Mouse (Mus musculus): ENCODE measurements at regions not wholly inside any gene's neighbourhood (a gene's known extent, or its start where the extent isn't known, plus 50 kb on each side); places are given as distances from the start of the nearest gene placed in this dataset.
A peak's percentile ranks its signal among the peaks of the same experiment; 100 is the strongest.

DNA sequence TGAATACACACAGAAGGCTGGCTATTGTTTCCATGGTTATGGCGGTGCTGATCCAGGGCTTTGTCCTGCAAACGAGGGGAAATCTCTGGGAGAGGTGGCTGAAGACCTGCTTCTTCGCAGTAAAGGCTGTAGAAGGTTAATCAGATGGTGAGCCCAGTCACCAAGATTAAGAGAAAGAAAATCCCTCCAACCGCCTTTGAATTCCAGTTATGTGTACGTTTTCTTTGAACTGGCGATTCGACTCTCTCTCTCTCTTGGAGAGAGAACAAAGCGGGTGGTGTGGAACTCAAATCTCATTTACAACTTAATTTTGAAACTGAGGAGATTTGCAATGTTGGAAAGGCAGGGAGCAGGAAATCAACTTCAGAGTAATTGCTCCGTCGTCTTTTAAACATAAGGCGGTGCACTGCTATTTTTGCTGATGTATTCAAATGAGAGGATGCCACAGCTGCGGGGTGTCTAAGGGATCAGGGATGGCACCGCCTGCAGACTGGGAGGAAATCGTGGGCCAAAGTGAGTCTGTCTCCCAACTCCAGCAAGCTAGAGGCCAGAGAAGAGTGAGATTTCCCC, 232.7 kb downstream of the Mycn start:
- DNase-seq (ENCODE audit: low spot score in 2 of 2) = no peak

DNA sequence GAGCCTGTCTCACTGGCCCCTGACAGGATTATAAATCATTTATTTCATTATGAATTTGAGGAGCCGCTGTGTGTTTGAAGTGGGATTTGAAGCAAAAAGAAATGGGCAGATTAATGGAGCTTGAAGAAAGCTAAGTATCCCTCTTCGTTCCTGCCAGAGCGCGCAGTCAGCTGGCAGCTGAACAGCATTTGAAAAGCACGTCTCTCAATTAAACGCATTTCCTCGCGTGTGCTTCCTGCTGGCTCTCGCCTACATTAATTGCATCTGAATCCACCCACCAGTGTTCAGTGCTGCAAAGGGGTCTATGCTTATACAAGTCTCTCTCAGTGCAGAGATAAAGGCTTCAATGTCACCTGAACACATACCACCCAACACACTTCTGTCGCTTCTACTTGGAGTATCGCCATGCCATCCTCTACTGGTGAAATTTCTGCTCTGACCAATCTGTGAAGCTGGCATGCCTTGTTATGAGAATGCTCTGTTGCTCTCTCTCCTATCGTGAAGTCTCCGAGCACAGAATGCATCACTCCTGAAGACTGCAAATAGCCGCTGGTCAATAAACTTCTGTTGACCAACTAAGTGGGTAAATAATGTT, 235.3 kb downstream of the Mycn start:
- DNase-seq (ENCODE audit: low spot score in 2 of 2) = peak in 1 of 2 experiments; percentile 27

DNA sequence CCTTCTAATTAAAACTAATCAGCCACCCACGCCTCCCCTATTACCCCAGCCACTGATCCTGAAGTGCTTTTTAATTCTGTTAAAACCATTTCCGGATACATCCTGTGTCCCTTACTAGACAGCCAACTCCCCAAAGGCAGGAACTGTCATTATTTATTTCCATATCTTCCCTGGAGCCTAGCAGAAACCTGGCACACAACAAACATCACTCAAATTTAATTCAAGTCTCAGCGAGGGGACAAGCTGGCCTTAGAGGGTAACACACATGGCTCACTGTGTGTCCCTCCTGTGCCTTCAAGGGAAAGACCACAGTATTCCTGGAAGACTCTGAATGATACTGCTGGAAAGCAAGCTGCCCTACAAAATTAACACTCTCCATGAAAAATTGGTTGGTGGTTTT, 240.0 kb downstream of the Mycn start:
- DNase-seq (ENCODE audit: low spot score in 2 of 2) = no peak

DNA sequence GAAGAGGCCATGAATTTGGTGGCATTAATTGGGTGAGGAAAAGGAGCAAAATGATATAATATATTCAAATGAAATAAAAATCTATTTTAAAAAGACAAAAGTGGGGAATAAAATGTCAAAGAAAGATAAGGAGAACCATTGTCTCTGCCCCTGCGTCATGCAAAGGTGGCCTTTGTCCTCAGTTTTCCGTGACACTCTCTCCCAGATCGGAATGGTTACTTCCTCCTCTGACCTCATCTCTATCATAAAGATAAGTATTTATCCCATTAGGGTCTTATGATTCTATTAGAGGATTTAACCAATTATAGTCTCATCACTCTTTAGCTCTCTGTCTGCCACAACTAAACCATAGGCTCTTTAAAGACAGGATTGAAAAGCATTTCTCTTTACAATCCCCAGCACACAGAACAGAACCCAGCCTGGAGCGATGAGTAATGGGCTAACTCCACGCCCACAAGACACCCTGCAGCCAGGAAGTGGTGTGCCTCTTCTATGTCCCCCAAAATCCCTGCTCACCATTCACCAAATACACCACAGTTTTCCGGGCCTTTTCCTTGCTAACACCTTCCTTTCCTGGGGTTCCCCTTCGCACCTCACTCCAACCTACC, 240.6 kb downstream of the Mycn start:
- no peak for DNase-seq (ENCODE audit: low spot score in 2 of 2)

DNA sequence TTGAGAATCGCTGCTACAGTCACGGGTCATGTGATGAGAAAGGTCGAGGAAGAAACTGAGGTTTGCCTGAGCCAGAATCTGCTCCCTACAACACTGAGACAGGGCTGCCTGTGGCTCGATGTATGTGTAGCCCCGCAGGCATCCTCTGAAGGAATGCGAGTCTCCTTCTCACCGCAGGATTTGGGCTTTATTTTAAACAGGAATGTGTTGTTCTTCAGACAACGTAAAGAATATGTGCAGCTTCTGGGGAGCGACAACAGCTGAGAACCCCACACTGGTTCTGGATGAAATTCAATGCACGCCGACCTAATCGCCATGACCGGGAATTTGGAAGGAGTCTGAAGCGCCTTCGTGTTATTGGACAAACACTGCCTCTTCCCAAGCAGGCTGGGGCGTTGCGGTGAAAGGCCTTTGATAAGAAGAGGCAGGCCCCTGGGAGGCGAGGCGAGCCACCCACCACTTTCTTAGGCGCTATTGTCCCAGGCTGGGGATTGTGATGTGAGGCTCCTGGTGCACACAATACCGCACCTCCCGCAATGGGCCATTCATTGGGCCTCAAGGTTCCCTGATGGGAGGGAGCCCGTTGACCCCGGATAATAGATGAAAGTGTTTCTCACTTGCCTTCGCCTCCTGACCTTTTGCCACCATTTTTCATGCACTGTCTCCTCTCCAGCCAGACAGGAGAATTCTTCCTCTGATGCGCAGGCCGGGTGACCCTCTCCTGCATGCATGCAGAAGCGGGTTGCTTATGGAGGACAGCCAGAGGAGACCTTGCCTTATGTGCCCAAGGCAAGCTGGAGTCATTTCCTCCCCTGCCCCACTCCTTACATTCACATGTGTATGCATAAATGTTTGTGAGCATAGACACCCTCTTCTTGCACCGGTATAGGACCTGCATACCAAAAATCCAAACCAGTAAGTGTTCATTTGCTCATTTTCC, 247.6 kb downstream of the Mycn start:
- DNase-seq (ENCODE audit: low spot score in 2 of 2) = no peak

DNA sequence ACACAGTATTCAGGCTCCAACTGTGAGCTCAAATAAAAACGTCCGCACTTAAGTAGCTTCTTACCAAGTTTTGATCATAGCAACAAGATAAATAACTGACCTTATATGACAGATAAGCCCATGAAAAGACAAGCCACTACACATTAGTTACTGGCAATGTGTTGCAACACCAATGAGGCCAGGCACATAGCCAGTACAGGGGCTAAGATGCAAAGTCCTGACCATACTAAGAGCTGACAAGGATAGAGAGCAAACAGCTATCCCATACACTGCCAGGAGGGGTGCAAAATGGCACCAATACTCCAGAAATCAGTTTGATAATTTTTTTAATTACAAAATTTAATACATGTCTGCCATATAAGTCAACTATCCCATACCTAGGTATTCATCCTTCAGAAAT, 254.3 kb downstream of the Mycn start:
- no peak for DNase-seq (ENCODE audit: low spot score in 2 of 2)

DNA sequence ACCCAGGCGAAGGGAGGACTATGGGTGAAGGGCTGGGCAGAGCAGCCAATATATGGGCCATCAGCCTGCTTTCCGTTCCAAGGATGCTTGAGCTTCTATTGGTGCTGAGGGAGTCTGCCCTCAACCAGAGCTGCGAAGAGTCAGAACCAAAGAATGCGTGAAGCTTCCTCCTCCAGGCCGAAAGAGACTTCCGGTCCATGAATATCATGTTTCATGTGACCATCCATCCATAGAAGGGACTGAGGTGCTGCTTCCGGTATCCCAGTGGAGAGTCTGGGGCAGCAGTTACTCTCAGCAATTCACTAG, 256.5 kb downstream of the Mycn start:
- DNase-seq (ENCODE audit: low spot score in 2 of 2) = no peak

DNA sequence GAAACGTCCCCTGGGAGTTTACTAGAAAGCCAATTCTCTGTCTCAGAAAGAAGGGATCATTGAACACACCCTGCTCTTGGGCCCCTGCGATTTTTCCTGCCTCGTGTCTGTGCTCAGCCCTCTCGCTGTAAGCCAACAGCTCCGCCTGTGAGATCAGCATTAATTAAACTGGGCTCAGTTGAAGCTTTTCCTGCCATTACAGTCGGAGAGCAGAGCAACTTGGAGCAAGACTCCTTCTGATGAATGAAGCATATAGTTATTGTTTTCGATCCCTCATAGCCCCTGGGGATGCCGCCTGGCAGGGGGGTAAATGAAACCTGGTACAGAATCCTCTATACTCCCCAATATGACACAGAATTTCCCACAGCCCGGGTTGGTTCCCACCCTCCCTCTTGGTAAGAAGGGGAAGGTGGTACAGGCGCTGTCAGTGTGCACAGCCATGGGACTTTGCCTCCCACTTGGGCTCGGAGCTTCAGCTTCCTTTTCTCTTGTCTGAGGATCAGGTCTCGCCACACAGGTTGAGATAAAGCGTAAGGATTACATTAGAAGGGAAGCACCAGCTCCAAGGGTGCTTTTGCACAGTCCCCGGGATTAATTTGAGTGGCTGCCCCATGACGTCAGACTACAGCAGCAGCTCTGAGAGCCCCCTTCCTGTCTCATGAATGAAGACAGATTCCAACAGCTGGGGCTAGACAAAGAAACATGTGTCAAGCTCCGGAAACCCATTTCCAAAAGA, 257.1 kb downstream of the Mycn start:
- peak in 1 of 2 experiments; percentile 41 for DNase-seq (ENCODE audit: low spot score in 2 of 2)

DNA sequence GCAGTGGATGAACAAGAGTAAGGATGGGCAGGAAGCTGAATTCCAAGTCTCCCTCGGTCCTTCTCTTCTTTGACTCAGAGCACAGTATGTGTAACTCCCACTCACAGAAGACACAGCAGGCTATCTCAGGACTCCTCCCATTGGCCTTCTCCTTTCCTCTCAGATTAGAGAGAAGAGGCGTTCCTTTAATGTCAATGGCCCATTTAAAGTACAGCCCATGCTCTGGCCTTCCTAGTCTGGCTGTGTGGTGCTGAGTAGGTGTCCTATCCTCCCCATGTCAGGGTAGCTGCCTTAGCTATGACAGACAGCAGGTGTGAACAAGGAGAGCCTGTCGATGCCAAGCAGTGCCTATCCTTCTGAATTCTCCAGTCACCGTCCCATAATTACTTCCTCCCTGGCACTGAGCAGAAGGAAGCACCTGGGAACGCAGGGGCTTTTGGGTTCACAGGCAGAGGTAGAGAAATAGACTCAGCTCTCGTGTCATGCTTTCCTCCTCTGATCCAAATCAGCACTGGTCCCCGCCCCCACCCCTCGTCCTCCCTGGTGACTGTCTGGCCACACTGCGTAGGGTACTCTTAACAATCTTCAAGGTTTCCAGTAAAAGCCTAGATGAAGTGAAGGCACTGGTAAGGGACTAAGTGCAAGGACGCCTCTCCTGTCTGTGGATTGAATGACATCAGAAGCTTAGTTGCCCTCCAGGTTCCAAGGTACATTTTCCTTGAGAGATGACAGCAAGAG, 257.8 kb downstream of the Mycn start:
- no peak for DNase-seq (ENCODE audit: low spot score in 2 of 2)

DNA sequence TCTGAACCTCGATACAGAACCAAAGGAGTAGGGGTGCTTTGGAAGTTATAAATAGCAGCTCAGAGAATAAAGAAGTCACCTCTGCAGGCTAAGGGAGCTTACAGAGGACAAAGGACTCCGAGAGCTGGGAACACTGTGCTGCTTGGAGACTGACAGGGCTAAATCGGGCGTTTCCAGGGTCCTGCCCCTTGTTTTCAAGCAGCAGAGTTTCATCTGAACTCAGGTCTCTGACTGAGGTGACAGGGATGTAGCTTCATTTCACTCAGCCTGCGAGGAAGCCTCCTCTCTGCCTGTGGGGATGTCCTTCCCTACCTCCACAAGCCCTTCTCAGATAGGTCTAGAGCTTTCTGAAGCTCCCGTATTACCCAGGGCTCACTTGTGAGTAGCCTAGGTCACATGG, 260.6 kb downstream of the Mycn start:
- DNase-seq (ENCODE audit: low spot score in 2 of 2) = no peak

DNA sequence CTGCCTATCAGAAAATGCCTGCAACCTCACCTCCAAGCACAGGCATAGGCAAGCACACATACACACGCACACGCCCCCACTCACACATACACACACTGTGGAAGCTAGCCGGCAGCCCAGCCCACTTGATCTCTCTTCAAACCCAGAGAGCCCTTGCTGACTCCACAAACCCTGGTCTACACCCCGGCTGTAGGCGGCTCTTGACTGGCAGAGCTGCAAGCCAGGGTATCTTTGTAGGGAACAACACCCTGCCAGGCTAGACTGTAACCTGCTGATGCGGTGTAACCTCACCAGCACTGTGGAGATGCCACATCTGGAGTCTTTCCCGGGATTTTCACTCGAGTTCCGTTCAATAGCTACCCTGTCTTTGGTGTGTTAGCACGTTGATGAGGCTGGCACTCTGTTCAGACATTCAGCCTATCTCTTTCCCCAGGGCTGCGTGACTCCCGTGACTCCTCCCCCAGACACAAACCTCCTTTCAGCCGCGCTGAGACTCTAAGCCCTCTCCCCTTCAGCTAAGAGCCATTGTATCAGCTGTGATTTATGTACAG, 261.3 kb downstream of the Mycn start:
- peak; percentile 49 to 63 for DNase-seq (ENCODE audit: low spot score in 2 of 2)

DNA sequence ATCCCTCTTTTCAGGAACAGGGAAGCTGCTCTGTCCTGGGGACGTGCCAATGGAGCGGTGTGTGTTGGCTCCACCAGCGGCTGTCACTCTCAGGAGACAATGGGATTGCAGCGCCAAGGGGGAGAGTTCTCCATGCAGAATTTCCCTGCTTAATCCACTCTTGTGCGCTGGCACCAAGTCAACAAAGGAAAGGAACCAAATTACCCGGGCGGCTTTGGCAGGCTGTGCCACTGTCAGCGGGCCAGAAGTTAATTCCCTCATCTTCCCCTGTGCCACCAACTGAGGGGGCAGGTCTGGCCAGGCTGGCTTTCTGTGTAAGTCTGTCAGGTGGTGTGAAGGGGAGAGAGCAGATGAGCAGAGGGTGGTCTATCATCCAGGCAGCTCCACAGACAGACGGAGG, 265.0 kb downstream of the Mycn start:
- DNase-seq (ENCODE audit: low spot score in 2 of 2) = peak; percentile 83 to 86

DNA sequence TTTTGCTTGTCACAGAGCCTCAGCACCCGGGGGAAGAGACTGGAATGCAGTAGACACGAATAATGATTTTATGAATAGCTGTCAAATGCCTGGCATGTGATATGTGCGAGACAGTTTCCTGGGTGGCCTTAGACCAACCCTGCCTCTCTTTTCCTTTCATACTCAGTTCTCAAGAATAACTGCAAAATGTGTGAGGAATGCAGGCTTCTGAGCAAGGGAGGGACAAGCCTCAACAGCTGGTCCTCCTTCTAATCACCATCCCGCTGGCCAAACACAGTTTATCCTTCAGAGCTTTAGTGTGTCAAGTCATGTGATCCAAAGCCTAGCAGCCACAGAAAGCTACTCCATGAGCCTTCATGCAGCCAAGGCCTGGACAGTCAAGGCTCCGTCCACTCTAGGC, 271.8 kb downstream of the Mycn start:
- DNase-seq (ENCODE audit: low spot score in 2 of 2) = no peak

DNA sequence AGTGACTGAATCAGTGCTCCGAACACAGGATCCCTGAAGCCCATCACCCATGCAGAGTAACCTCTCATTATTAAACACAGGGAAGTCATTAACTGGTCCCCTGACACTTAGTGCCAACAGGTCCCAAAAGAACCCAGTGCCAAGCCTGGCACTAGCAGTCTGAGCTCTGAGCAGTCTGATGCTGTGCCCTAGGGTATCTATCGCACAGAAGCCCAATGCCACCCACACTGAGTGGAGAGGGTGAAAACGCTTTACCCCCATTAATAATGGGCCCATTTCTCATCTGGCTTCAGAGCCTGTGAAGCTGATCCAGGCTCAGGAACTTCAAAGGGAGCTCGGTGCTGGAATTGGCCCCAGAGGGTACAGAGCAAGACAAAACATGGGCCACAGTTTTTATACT, 272.8 kb downstream of the Mycn start:
- no peak for DNase-seq (ENCODE audit: low spot score in 2 of 2)

DNA sequence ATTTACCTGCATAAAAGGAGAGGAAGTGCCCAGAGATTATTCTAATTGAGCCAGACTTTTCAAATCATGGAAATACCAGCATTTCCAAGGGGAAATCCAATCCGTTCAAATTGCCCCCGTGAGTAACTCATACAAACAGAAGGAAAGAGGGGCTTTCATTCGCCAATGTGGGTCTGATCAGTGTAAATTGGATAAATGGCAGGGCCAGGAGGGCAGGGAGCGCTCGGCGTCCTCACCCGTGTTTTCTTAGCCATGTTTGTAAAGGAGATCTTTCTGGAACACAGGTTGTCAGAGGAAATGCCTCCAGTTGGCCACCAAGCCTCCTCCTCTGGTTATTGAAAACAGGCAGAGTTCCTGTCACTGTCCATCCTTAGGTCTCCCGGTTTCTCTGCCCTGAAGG, 286.1 kb downstream of the Mycn start:
- DNase-seq (ENCODE audit: low spot score in 2 of 2) = no peak

DNA sequence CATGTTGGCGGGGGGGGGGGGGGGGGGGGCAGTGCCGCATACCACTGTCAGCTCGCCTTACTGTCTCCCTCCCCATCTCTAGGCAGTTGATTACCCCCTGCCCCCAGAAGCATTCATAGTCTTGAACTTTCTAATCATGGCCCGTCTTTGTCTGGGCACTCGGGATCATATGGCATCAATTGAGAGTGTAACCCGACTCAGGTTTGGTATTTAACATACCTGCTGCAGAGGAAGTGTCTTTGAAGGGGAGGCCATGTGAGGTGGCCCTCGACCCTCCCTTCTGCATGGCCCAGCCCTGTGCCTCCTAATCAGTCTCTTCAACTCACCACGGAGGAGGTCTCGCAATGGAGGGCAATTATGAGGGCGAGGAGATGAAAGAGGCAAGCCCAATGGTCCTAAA, 286.5 kb downstream of the Mycn start:
- DNase-seq (ENCODE audit: low spot score in 2 of 2) = no peak

DNA sequence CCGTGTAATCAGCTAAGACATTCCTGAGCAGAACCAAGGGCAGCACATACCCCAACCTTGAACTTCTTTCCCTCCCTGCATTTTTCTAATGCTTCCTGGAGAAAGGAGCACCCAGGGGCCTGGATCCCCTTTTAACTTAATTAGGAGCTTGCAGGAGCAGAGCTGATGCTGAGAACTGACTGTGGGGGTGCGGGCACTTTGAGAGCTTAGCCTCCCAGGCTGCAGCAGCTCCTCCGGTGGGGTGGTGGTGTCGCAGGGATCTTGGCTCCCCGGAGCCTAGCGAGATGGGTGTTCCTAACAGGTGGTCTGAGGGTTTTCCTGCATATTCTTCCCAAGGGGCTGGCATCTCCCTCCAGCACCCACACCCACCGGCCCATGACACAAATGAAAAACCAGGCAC, 289.4 kb downstream of the Mycn start:
- DNase-seq (ENCODE audit: low spot score in 2 of 2) = no peak

DNA sequence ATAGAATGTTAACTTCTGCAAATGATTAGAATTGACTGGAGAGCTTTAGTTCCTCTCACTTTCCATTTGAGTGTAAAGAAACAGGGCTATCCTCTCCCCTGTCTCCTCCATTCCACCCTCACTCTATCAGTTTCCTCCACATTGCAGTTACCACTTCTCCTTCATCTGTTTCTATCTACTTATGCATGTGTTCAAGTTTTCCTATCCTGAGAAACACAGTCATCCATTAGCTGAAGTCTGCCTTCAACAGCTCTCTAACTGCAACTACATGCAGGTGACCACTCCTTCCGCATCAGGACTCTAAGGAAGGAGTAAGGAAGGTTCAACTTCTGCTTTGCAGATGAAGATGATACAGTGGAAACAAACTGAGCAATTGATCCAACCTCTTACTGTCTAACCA, 291.4 kb downstream of the Mycn start:
- no peak for DNase-seq (ENCODE audit: low spot score in 2 of 2)

DNA sequence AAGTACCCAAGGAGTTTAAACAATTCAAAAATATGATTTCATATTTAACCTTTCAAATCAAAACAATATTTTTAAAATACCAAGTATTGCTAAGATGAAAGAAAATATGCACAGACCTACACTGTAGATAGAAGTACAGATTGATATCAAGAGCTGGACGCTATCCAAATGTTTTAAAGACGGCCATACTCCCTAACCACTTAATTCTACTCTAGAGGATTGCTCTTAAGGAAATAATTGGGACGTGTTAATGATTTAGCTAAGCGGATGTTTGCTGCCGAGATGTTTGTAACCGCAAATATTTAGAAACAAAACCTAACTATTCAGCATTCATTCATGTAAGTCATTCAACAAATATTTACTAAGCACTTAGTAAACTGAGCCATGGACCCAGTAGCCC, 294.2 kb downstream of the Mycn start:
- DNase-seq (ENCODE audit: low spot score in 2 of 2) = no peak

DNA sequence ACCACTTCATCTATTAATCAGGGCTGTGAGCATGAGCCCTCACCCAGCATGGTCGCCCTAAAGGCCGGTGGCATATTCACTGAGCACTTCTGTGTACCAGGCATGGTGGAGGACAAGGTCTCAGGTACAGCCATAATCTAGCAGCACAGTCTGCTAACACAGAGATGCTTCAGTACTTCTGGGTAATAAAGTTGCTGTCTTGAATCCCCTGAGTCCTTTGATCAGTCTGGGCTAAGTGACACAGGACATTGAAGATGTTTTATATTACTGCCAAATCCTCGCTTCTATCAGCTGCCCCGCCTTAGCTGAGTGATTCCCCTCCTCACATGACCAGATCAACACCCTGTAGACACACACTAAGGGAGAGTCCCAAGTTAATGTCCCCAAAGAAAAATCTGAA, 296.5 kb downstream of the Mycn start:
- DNase-seq (ENCODE audit: low spot score in 2 of 2) = no peak
